Mouse (Mus musculus): Measurements from ENCODE around the gene Dffb.

GRCm38 (mm10) chr4:153929425-153929824, 45.5 kb downstream of the Dffb start:
- TF ChIP-seq CTCF (conservative IDR thresholded peaks at IDR 0.05; ENCODE audit: low read length) (no peak), POU5F1 (IDR thresholded peaks at IDR 0.05; ENCODE audit: borderline replicate concordance, low read length) (no peak), NANOG (IDR thresholded peaks at IDR 0.05; ENCODE audit: borderline replicate concordance, low read length) (no peak)

All from E14TG2a.4 (cell line).